In genomic region chr11:111763081-111763480, GRCm38 (mm10) we compare ENCODE assay signal across 14 mouse cellular contexts.
"Had no signal": no experiment of that assay in that cellular context is flagged by ENCODE, and none has a peak within 500 bp of the region (broad histone marks: within the 10 kb centered on the region; RNA-seq: fewer than 3 reads in every experiment).

No protein-coding gene starts in this region.

- DNase-seq: kidney, postnatal 14 days; lung, adult 2 months; lung, postnatal 10 days; right cerebral cortex, postnatal 14 days; thymus, adult 2 months; thymus, postnatal 25 days had no signal

- H3K36me3 ChIP-seq: kidney, embryonic 15.5 days; limb, embryonic 10.5 days; liver, embryonic 15.5 days; midbrain, embryonic 13.5 days; neural tube, embryonic 12.5 days; stomach, embryonic 15.5 days had no signal

- H3K27me3 ChIP-seq: kidney, embryonic 15.5 days; liver, embryonic 15.5 days; midbrain, embryonic 13.5 days; neural tube, embryonic 12.5 days; stomach, embryonic 15.5 days had no signal

- H3K27ac ChIP-seq: kidney, embryonic 15.5 days; limb, embryonic 10.5 days; liver, embryonic 15.5 days; macrophage; midbrain, embryonic 13.5 days; neural tube, embryonic 12.5 days; stomach, embryonic 15.5 days had no signal

- H3K4me1 ChIP-seq: kidney, embryonic 15.5 days; limb, embryonic 10.5 days; liver, embryonic 15.5 days; neural tube, embryonic 12.5 days; stomach, embryonic 15.5 days had no signal

- H3K9ac ChIP-seq: kidney, embryonic 15.5 days; liver, embryonic 15.5 days; midbrain, embryonic 13.5 days; neural tube, embryonic 12.5 days; stomach, embryonic 15.5 days had no signal

- H3K4me3 ChIP-seq: kidney, embryonic 15.5 days; limb, embryonic 10.5 days; liver, embryonic 15.5 days; midbrain, embryonic 13.5 days; neural tube, embryonic 12.5 days; stomach, embryonic 15.5 days had no signal

- ATAC-seq: midbrain, embryonic 13.5 days had no signal

- H3K4me2 ChIP-seq: kidney, embryonic 15.5 days; liver, embryonic 11.5 days; liver, embryonic 15.5 days; midbrain, embryonic 13.5 days; neural tube, embryonic 12.5 days; stomach, embryonic 15.5 days had no signal

- H3K9me3 ChIP-seq: kidney, embryonic 15.5 days; limb, embryonic 10.5 days; liver, embryonic 15.5 days; midbrain, embryonic 13.5 days; neural tube, embryonic 12.5 days; stomach, embryonic 15.5 days had no signal
